Mouse (Mus musculus) bone marrow macrophage, adult 2 months (primary cell): ENCODE measurements at regions not wholly inside any gene's neighbourhood (a gene's known extent, or its start where the extent isn't known, plus 50 kb on each side); places are given as distances from the start of the nearest gene placed in this dataset.

ENCODE experiments used
- CTCF ChIP-seq: IDR thresholded peaks from 2 replicates; pipeline ENCODE4 v1.5.1; 2012; ENCODE audit warnings: low read depth, mild to moderate bottlenecking, low read length, moderate library complexity
- POLR2A ChIP-seq: IDR thresholded peaks from 2 replicates; pipeline ENCODE4 v1.6.1; 2012; ENCODE audit warnings: mild to moderate bottlenecking, low read depth, low read length, borderline replicate concordance

- TF ChIP-seq CTCF (no peak), POLR2A (no peak)
Measured at GRCm38 (mm10) chr2:51036995-51037394, 111.9 kb downstream of the Rnd3 start.
